Mouse (Mus musculus) mesoderm, embryonic 11.5 days (tissue): ENCODE measurements at regions not wholly inside any gene's neighbourhood (a gene's known extent, or its start where the extent isn't known, plus 50 kb on each side); places are given as distances from the start of the nearest gene placed in this dataset.

ENCODE experiments used
- DNase-seq: peaks from one replicate; pipeline ENCODE4 v3.0.0-alpha.2; 2012; ENCODE audit warnings: low read depth, low spot score

DNA sequence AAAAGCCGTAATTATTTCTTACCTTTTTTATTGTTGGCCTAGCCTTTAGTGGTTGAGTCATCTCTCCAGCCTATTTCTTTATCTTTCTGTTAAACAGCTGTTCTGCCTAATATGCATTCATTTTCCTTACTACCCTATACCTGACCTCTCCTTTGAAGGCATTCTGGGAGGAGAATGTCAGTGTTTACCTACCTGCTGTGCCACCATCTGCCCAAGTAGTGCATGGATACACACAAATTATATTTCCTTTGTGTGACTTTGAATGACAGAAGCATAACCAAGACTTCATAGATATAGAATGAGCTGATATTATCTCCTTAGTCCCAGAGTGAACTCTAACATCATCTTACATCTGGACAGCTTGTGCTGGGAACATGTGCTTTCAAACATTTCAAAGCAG, 293.5 kb upstream of the Tom1l1 start:
- DNase-seq = peak; percentile 2

DNA sequence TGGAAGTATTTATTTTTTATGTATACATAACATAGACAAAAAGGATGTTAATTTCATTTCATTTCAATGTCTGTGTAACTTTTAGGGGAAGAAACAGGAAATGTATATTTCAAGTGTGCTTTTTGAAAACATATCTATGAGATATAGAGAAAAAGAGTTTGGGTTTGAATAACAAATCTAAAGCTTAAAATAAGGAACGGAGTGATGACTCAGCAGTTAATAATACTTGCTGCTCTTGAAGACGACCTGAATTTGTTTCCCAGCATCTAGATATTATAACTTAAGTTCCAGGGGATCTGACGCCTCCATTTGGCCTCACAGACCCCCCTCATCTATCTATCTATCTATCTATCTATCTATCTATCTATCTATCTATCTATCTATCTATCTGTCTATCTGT, 290.1 kb upstream of the Tom1l1 start:
- no peak for DNase-seq

DNA sequence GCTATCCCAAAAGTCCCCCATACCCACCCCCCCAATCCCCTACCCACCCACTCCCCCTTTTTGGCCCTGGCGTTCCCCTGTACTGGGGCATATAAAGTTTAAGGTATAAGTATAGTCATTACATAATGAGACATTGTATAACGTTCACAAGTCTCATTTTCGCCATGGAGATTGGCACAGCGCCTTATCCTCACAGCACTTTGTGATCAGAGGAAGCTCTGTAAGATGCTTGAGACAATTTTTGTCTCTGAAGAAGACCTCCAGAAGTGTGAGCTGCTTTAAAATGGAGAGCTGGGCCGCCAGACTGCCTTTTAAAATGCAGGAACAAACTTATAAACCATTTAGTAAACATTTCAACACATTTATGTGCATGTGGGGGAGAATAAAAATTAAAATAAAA, 252.9 kb upstream of the Tom1l1 start:
- no peak for DNase-seq

DNA sequence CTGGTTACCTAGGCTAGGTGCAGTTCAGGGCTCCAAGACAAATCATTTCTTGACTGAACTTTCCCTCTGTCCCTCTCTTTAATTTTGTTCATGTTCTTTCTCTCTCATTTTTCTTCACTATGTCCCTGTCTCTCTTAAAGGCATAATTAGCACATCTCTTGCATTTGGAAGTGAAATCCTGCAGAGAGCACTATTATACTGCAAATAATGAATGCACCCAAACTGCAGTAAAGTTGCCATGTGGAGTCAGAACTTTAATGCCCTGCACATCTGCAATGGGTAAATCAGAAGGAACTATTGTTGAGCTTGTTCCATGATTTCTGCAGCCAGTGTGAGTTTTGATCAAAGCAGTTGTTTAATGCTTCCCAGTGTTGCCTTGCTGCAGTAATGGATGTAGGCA, 237.6 kb upstream of the Tom1l1 start:
- DNase-seq = no peak

DNA sequence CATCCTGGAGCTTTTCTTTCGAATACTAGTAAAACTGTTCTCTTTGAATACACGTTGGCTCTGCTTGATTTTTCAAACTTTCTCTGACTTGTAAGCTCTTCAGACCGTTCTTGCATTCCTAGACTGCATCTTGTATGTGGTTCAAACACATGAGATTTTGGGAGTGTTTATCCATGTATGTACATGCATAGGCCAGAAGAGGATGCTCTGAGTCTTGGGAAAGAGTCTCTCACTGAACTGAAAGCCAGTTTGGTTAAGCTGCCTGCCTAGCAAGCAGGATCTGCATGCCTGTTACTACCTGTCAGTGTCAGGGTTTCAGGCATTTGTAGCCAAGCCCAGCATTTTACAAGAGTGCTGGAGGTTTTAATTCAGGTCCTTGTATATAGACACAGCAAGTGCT, 229.6 kb upstream of the Tom1l1 start:
- DNase-seq = no peak

DNA sequence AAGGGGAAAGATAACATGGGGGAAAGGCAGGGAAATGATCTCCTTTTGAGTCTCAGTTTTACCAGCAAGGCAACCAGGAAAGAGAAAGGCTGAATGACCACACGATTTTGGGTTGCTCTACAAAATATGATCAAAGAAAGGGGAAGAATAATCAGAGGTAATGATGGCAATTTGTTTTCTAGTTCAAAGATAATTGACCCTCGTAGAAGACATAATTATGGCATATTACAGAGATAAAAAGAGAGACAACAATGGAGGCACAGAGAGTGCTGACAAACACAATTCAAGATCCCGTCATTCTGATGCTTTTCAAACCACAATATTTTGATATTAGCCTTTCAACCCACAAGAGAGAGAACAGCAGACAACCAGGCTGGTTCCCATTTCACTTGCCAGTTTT, 206.1 kb upstream of the Tom1l1 start:
- no peak for DNase-seq

DNA sequence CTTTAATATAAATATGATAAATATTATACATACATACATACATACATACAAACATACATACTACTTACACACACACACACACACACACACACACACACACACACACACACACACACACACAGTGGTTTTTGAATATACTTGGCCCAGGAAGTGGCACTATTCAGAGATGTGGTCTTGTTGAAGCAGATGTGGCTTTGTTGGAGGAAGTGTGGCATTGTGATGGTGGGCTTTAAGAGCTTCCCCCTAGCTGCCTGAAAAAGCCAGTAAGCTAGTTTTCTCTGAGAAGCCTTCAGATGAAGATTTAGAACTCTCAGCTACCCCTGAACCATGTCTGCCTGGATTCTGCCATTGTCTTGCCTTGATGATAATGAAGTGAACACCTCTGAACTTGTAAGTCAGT, 185.0 kb upstream of the Tom1l1 start:
- DNase-seq = no peak

DNA sequence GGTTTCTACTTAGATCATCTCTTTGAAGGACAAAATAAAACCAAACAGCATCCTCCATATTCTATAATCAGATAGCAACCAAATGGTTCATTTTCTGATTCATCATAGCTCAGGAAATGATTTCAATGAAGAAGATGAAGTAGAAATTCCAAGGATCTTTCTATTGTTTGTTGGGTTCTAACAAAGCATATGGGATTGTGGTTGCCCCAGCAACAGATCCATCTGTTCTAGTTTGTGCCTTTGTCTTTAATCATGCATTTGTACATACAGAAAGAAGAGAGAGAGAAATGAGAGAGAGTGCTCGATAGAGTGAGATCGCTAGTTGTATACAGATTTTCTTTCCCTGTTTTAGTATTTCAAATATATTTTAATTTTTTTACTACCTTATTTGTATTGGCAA, 183.5 kb upstream of the Tom1l1 start:
- DNase-seq = no peak

DNA sequence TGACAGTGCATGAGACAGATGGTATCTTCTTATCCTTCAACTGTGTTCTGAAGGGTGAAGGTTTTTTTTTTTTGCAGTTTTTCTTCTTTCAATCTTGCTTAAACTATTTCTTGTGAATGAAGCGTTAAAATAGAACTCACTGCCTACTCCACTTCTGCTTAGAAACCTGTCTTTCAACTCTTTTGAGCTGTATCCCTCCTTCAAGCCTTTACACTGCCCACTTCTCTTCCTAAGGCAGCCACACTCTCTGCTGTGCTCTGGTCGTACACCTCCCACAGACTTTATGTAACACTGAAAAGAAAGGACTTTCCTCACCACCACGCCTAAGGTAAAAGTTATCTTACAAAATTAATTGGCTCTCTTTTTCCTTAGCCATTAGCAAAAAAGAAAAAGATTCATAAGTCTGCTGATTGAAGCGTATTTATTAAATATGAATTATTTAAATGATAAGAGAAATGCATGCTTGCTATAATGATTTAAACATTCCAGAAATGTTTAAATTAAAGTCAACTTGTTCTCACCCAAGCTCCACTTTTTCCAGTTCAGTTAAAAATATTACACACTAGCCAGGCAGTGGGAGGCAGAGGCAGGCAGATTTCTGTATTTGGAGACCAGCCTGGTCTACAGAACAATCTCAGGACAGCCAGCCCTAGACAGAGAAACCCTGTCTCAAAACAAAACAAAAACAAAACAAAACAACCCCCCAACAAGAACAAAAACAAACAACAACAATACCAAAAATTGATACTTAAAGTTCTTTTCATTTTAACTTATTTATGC, 176.0 kb upstream of the Tom1l1 start:
- no peak for DNase-seq

DNA sequence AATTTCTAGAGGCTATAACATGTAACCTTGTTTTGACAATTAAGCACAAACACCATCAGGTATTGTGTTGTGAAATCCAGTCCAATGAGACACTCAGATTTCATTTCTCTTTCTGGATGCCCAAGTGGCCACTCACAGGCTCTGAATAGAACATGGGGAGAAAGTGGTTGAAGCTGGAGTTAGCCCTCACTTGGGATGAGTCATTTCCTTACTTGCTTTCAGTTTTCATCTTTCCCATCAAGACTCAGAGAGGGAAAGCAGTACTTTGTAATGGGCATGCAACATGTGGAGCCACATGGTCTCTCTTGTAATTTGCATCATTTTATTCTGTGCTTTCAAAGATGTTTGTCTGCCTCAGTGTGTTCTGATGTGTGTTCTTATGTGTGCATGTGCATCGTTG, 167.6 kb upstream of the Tom1l1 start:
- no peak for DNase-seq

DNA sequence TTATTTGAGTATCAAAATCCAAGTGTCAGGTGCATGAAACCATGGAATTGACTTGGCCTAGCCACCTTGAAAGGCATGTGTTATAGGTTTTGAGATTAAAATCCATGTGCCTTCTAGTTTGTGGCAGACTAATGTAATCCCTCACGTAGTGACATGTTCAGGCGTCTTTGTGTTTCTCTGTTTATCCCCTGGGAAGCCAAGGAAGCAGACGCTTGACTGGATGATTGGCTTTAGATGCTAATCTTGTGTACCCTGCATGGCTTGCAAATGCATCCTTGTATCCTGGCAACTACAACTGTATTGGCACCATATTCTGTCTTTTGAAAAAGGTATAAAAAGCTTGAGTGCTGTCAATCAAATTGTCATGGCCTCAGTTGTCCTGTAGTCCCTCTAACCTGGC, 167.2 kb upstream of the Tom1l1 start:
- no peak for DNase-seq

DNA sequence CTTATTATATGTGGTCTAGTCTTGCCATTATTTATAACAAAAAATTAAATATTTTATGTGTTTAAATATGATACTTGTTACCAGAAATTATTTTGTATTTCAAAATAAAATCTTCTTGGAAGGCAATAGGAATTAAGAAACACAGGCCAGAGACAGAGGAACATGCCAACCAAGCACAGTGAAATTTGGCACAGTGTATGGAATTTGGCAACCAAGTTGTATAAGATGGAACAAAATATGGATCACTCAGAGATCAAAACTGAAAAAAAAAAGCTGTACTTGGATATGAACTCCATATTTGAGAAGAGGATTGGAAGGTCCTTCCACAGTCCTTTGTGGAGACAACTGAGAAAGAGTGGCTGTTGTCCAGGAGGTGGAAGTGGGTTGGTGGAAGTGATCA, 163.1 kb upstream of the Tom1l1 start:
- no peak for DNase-seq

DNA sequence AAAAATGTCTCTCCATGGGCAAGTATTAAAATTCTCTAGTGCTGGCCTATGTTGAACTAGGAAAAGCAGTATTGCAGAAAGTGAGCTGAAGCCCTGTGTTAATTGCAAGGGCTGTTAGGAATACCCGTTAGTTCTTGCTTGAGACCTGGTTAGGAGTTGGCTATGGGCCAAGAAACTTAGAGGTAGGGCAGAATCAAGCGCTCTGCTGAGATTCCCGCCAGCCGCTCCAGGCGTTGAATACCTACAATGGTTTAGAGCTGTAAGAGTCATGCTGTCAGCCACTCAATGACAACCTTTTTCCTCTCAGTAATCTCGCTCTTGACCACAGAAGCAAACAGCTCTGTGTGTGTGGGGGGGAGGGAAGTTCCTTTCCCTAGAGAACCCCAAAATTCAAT, 156.8 kb upstream of the Tom1l1 start:
- DNase-seq = peak; percentile 52

DNA sequence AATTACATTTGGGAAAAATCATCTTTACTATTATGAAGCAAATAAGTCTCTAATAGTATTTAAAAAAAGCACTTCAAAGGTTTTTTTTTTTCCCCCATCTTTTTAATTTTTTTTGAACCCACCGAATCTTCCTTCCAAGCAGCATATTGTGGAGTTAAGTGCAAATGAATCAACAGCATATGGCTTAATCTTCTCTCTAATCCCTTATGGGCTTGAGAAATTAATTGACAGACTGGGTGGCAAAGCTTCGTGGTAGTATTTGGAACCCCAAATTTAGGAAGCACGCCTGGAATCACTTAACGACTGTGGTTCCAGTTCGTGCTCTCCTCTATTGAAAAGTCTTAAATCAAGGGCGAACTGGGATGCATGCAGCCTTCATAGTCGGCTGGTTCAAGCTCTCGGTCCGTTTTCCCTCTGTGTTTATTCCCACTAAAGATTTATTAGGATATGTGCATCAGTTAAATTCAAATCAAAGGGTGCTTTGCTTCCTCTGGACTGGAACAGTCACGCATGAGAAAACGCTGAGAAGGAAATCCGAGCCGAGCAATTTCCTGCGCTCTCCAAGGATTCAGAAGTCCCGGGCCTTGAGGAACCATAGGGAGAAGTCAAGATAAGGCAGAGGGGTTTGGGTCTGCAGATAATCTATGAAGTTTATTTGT, 156.2 kb upstream of the Tom1l1 start:
- DNase-seq = peak; percentile 51

DNA sequence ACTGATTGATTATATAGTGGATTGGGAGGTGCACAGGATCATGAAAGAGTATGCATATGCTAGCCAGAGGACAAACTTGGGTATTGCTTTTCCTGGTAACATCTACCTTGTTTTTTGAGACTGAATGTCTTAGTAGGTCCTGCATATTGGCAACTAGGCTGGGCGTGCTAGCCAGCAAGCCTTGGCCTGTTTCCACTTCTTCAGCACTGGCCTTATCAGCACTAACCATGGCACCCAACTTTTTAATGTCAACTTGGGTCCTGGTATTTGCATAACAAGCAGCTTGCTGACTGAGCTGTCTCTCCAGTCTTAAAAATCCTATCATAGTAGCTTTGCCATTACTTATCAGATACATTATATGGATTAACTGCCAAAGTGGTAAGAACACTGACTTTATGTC, 150.0 kb upstream of the Tom1l1 start:
- DNase-seq = no peak

DNA sequence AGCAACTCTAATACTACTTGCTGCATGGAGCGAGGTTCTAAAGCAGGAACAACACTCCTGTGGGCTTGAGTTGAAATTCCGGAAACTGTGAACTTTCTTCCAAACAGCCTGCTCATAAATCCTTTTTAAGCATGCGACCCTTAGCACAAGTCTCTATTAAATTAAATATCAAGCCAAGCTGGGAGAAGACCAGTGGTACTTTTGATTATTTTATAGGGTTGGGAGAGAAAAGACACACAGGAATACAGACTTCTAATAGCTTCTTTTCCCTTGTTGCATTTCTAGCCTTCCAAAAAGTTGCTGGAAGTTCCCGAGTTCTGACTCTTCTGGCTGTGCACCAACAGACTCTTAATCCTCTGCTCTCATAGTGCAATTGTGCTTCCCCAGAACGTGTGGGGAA, 136.6 kb upstream of the Tom1l1 start:
- DNase-seq = no peak

DNA sequence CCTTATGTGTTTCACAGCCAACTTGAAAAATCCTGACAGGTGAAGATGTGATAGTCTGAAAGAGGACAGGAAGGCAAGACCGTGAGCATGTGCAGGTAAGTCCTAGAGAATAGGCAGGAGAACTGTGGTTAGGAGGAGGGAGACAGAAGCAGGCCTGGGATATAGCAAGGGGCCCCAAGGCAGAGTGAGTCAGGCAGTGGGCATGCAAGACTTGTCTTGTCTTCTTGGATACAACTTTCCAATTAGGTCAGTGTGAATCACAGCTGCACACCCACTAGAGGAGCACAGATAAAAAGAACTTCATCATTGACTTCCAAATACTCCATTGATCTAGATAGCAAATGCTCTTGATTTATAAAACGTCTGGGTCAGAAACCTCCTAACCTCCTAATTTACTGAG, 128.6 kb upstream of the Tom1l1 start:
- no peak for DNase-seq

DNA sequence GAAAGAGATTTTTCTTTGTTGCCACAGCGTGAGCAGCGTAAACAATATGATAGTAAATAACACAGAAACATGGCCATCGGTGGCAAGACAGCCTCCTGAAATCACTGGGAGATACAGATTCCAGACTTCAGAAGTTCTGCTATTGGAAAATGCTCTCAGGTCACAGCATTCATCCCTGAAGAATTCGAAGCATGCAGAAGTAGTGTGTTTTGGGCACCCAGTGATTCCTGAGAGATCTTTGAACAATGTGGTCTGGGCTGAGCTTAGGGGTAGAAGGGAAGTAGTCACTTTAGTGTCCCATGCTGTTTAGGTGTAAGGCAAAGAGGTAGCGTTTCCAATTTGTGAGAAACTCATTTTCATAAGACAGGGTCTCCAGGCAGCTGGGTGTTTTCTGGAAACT, 126.3 kb upstream of the Tom1l1 start:
- DNase-seq = peak; percentile 6

DNA sequence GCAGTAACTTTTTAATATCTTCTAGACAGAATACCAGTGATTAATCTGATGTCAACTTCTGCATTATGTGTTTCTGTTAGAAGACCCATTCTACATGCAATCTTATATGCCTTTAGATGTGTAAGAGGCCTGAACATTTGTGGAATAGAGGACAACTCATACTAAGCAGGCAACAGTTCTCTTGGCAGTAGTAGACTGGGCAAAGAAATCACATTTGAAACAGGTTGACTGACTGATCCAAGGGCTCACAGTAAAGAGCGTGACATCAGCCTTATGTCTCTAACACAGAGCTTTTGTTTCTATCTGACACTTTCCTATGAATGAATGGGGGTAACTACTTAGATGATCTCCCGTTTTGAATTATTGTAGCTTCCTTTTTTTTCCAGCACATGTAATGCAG, 124.8 kb upstream of the Tom1l1 start:
- no peak for DNase-seq

DNA sequence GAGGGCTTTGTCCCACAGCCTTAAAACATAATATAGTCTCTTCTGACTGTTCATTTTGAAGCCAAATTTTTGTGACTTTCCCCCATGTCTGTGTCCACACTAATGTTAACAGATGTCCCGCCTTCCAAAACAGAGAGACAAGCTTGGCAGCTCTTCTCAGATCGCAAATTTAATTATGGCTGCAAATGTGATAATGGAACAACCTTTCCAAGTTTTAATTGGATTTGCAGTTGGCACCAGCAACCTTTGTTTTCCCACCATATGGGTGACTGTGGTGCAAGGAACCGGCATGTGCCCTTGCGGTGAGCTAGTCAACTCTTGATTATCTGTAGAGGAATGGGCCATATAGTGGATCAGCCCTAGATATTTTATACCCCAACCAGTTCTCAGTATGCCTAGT, 124.4 kb upstream of the Tom1l1 start:
- DNase-seq = no peak

DNA sequence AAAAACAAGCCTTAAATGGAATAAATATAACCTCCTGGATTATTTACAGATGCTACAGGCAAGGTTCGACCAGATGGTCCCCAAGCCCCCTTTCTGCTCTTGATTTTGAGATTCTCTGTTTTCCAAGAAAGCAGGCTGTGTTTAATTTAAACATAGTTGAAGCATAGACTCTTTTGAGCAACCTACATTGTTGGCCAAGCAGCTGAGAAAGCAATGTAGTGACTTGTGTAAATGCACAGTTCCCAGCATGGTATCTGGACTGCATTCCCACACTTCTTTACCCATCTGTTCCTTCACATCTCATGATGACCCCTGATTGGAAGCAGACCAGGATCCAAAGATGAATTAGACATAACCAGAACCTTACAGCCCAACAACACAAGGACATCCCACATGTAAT, 120.3 kb upstream of the Tom1l1 start:
- peak; percentile 8 for DNase-seq

DNA sequence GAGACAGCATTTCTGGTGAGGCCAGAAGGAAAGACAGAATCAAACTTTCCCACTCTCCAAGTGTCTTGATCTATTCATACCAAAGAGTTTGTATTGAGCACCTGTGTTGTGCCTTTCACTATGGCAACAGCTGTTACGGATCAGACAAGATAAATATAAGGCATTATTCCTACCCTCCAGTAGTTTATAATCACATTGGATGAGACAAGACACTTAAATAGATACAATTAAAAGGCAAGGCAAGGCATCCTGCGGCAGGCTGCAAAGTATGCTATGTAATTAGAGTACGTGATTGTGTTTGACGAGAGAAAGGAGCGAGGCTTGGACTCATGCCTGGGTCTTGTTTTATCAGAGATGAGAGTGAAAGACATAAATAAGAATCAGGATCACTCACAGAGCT, 119.2 kb upstream of the Tom1l1 start:
- no peak for DNase-seq

DNA sequence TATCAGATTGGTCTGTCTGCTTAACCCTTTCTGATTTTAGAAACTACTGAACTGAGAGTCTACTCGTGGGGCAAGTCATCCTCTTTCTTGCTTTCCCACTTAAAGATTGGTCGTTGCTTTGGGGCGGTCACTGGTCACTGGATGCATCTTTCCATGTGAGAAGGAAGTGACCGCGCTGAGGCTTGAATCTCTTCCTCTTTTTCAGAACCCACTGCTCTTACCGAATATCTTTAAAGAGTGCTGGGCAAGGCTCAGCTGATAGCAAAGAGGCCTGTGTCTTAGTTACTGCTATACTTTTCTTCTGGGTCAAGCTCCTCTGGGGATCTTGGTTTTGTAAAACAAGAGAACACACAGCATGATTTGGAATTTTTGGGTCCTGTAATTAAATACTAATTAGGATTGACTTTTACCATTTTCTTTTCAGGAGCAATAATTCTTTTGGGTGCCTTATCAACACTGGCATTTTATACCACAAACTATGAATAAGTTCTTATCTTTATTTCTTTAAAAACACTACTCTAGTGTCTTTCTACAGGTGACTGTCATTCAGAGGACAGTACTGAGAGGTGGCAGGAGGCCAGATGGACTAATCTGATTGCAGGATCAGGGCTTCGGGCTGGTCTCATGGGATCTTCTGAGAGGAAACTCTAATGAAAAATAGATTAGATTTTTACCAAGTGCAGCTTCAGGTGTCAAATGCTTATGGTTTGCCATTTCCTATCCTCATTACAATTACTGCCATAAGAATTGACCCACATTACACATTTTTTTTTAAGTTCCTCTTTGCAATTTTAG, 114.6 kb upstream of the Tom1l1 start:
- DNase-seq = no peak
